ENCODE assay signal across 17 mouse cellular contexts in the genomic region with DNA sequence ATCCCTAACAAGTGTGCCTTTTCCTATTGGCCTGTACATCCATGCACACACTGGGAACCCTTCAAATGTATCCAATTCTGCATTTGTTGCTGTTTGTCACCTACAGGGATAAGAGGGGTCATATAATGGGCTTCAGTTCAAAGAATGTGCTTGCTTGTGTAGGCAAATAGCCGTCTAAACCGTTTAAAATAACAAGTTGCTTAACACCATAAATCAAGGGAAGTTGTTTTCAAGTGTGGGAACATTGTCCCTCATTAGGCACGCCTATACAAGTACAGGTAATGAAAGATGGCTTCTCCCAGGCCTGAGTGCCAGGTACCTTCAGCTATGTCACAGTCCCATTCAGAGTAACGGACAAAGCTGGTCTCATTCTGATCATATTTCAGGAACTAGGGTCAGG.
"Had no signal": no experiment of that assay in that cellular context is flagged by ENCODE, and none has a peak within 500 bp of the region (broad histone marks: within the 10 kb centered on the region; RNA-seq: fewer than 3 reads in every experiment).

No protein-coding gene starts in this region.

- H3K9me3 ChIP-seq: lung, embryonic 15.5 days; midbrain, embryonic 13.5 days; midbrain, embryonic 15.5 days; neural tube, embryonic 12.5 days; stomach, embryonic 15.5 days had no signal

- DNase-seq: lung, adult 2 months; lung, postnatal 14 days; lung, postnatal 36 days; right cerebral cortex, postnatal 14 days; thymus, adult 2 months; thymus, postnatal 25 days; thymus, postnatal 4 days had no signal

- H3K27ac ChIP-seq: lung, embryonic 15.5 days; macrophage; midbrain, embryonic 13.5 days; midbrain, embryonic 15.5 days; neural tube, embryonic 12.5 days; stomach, embryonic 15.5 days; stomach, postnatal 0 days had no signal

- H3K27me3 ChIP-seq: lung, embryonic 15.5 days; midbrain, embryonic 13.5 days; midbrain, embryonic 15.5 days; neural tube, embryonic 12.5 days; stomach, embryonic 15.5 days had no signal

- H3K4me2 ChIP-seq: lung, embryonic 15.5 days; midbrain, embryonic 11.5 days; midbrain, embryonic 13.5 days; midbrain, embryonic 15.5 days; neural tube, embryonic 12.5 days; stomach, embryonic 15.5 days had no signal

- H3K36me3 ChIP-seq: lung, embryonic 15.5 days; midbrain, embryonic 13.5 days; midbrain, embryonic 15.5 days; neural tube, embryonic 12.5 days; stomach, embryonic 15.5 days had no signal

- H3K9ac ChIP-seq: lung, embryonic 15.5 days; midbrain, embryonic 13.5 days; midbrain, embryonic 15.5 days; neural tube, embryonic 12.5 days; stomach, embryonic 15.5 days had no signal

- H3K4me3 ChIP-seq: lung, embryonic 15.5 days; megakaryocyte, embryonic 14.5 days; midbrain, embryonic 13.5 days; midbrain, embryonic 15.5 days; neural tube, embryonic 12.5 days; stomach, embryonic 15.5 days had no signal

- ATAC-seq: lung, postnatal 0 days; midbrain, embryonic 13.5 days; midbrain, embryonic 15.5 days had no signal

- H3K4me1 ChIP-seq: lung, embryonic 15.5 days; stomach, embryonic 15.5 days had no signal
